Mouse (Mus musculus): ENCODE results near the gene Fahd2a. TPM values are rescaled to one million over a fixed set of nuclear protein-coding genes. Genes with fewer than 3 reads are reported as not detected.

Fahd2a gene
- polyA plus RNA-seq, 1 experiment from 2014 or later: 37.3 TPM

DNA sequence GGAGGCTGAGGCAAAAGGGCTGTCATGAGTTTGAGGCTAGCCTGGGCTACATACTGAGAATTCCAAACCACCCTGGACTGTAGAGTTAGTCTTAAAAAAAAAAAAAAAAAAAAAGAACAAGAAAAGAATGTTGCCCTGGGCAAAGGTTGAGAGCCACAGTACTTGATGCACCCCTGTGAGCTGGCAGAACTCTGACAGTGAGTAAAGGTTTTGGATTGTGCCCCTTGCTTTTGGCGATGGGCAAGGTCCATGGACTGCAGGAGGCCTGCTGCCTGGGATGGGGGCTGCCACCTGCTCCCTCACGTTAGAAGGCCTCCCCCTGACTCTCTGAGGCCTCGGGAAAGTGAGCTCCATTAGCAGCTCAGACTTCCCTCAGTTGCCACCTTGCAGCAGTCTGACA lies 27.7 kb downstream of the Fahd2a start:
- Histone ChIP-seq H3K9ac (ENCODE audit: low read depth, low read length) (no peak overlapping the region), H3K4me2 (ENCODE audit: low read length) (no peak overlapping the region), H3K36me3 (ENCODE audit: control insufficient read depth, insufficient read depth, low read length) (no peaks in the 10 kb centered on the region), H3K4me1 (ENCODE audit: control insufficient read depth, insufficient read depth, low read length) (no peaks in the 10 kb centered on the region), H3K9me3 (replicated peaks; ENCODE audit: control insufficient read depth, low read length, poor library complexity, severe bottlenecking) (no peaks in the 10 kb centered on the region), H3K27ac (ENCODE audit: low read length) (no peak overlapping the region), H3K4me3 (ENCODE audit: low read depth, low read length) (no peak overlapping the region), H3K27me3 (ENCODE audit: control insufficient read depth, insufficient read depth, low read depth, low read length) (no peaks in the 10 kb centered on the region)
- WGBS: 72% methylated on average over 3 of the region's 3 CpGs
- ATAC-seq: no peak

DNA sequence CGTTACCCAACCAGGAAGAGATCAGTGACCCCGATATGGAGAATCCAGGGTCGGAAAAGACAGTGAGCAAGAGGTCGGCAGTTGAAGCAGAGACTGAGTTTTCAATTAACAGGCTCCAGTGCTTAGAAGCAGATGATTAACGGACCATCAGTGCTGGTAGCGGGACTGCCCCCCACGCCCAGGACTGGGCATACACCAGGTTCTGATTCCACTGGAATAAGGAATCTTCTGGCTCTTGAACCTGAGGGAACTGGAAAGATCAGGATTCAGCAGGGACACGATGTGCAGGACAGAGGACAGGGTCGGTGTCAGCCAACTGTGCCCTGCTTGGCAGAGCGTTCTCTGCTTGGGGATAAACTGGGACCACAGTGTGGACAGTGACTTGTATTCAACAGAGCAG lies 28.6 kb downstream of the Fahd2a start:
- 75% methylated on average over 10 of the region's 10 CpGs for WGBS

DNA sequence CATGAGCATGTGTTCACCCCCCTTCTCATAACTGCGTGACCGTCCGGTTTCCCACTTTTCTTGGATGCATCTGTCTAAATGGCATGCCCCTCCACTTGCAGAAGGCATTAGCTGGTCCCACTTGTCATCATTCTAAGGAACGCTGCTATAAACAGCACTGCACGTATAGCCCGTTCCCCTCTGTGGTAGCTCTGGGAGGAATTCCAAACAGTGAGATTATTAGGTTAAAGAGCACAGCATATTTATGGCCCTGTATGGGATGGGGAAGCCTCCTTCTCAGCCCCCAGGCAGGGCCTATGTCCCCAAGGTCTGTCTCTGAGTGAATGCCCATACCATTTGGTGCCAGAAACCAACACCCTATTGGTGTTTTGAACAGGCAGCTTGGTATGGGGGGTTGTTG lies 33.2 kb downstream of the Fahd2a start:
- no peaks in the 10 kb centered on the region for H3K36me3 ChIP-seq (ENCODE audit: control insufficient read depth, insufficient read depth, low read length)
- no peak for ATAC-seq
- no peak overlapping the region for H3K9ac ChIP-seq (ENCODE audit: low read depth, low read length)
- 88% methylated on average over 6 of the region's 6 CpGs for WGBS
- no peaks in the 10 kb centered on the region for H3K9me3 ChIP-seq (replicated peaks; ENCODE audit: control insufficient read depth, low read length, poor library complexity, severe bottlenecking)
- H3K4me2 ChIP-seq (ENCODE audit: low read length): no peak overlapping the region
- no peaks in the 10 kb centered on the region for H3K4me1 ChIP-seq (ENCODE audit: control insufficient read depth, insufficient read depth, low read length)
- H3K4me3 ChIP-seq (ENCODE audit: low read depth, low read length): no peak overlapping the region
- H3K27ac ChIP-seq (ENCODE audit: low read length): no peak overlapping the region
- no peaks in the 10 kb centered on the region for H3K27me3 ChIP-seq (ENCODE audit: control insufficient read depth, insufficient read depth, low read depth, low read length)

More for the DNA sequence above, 28.6 kb downstream of the Fahd2a start:
- Histone ChIP-seq H3K9ac (ENCODE audit: low read depth, low read length) (no peak overlapping the region), H3K36me3 (ENCODE audit: control insufficient read depth, insufficient read depth, low read length) (no peaks in the 10 kb centered on the region), H3K4me3 (ENCODE audit: low read depth, low read length) (no peak overlapping the region), H3K27me3 (ENCODE audit: control insufficient read depth, insufficient read depth, low read depth, low read length) (no peaks in the 10 kb centered on the region), H3K27ac (ENCODE audit: low read length) (no peak overlapping the region), H3K4me1 (ENCODE audit: control insufficient read depth, insufficient read depth, low read length) (no peaks in the 10 kb centered on the region), H3K9me3 (replicated peaks; ENCODE audit: control insufficient read depth, low read length, poor library complexity, severe bottlenecking) (no peaks in the 10 kb centered on the region), H3K4me2 (ENCODE audit: low read length) (no peak overlapping the region)
- ATAC-seq: no peak

DNA sequence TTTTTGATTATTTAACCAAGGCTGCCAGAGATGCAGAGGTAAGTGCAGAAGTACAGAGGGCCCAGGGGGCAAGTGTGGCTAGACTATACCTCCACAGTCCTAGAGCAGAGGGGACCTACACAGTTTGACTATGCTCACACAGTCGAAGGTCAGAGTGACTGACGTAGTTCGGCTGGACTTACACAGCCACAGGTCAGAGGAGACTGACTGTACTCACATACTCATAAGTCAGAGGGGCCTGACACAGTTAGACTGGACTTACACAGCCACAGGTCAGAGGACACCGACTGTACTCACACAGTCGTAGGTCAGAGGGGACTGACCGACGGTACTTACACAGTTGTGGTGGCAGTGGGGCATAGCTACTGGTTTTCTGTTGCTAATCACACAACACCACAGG lies 45.6 kb downstream of the Fahd2a start:
- no peak overlapping the region for H3K9ac ChIP-seq (ENCODE audit: low read depth, low read length)
- no peaks in the 10 kb centered on the region for H3K36me3 ChIP-seq (ENCODE audit: control insufficient read depth, insufficient read depth, low read length)
- 95% methylated on average over 7 of the region's 7 CpGs for WGBS
- H3K4me2 ChIP-seq (ENCODE audit: low read length): no peak overlapping the region
- no peak for ATAC-seq
- H3K27me3 ChIP-seq (ENCODE audit: control insufficient read depth, insufficient read depth, low read depth, low read length): no peaks in the 10 kb centered on the region
- no peaks in the 10 kb centered on the region for H3K9me3 ChIP-seq (replicated peaks; ENCODE audit: control insufficient read depth, low read length, poor library complexity, severe bottlenecking)
- H3K27ac ChIP-seq (ENCODE audit: low read length): no peak overlapping the region
- H3K4me3 ChIP-seq (ENCODE audit: low read depth, low read length): no peak overlapping the region
- H3K4me1 ChIP-seq (ENCODE audit: control insufficient read depth, insufficient read depth, low read length): no peaks in the 10 kb centered on the region

DNA sequence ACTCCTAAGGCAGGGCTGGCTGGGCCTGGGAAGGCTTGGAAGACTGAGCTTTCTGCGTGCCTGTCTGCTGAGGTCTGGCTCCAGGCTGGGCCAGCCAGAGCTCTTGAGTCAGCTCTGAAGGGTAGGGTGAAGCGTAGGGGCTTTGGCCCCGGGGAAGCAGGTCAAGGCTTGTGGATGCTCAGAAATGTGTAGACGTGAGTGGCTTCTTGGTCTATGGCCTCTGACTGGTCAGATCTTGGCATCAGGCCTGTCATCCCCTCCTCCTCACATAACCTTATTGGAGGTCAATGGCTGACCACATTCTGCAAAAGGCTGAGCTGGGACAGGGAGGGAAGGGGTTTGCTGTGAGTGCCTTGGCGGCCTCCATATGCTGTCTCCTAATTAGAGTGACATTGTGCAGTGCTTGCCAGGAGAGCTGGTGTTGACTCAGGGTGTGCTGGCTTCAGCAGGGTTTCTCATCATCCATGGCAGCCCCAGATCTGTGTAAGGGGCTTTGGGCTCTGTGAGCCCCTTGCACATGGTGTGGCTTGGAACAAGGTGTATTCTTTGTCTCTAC lies 49.7 kb downstream of the Fahd2a start:
- H3K27ac ChIP-seq (ENCODE audit: low read length): no peak overlapping the region
- H3K36me3 ChIP-seq (ENCODE audit: control insufficient read depth, insufficient read depth, low read length): no peaks in the 10 kb centered on the region
- no peak overlapping the region for H3K4me2 ChIP-seq (ENCODE audit: low read length)
- no peak overlapping the region for H3K4me3 ChIP-seq (ENCODE audit: low read depth, low read length)
- H3K27me3 ChIP-seq (ENCODE audit: control insufficient read depth, insufficient read depth, low read depth, low read length): no peaks in the 10 kb centered on the region
- H3K9me3 ChIP-seq (replicated peaks; ENCODE audit: control insufficient read depth, low read length, poor library complexity, severe bottlenecking): no peaks in the 10 kb centered on the region
- H3K9ac ChIP-seq (ENCODE audit: low read depth, low read length): no peak overlapping the region
- no peak for ATAC-seq
- no peaks in the 10 kb centered on the region for H3K4me1 ChIP-seq (ENCODE audit: control insufficient read depth, insufficient read depth, low read length)
- 85% methylated on average over 5 of the region's 5 CpGs for WGBS

DNA sequence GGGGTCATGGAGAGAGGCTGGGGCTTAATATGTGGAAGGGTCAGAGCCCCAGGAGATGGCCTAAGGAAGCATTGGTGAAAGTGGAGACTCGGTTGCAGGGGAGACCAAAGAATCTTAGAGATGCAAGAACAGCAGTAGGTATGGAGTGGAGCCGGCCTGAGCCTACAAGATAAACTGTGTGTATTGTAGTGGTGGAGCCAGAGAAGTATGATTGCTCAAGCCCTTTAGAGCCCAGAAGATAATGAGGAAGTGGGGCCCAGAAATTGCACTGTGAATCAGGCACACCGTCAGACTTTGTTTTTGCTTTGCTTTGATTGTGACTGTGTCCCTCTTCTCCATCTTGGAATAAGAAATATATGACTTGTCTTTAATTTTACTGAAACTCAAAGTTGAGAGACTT lies 53.0 kb downstream of the Fahd2a start:
- Histone ChIP-seq H3K9me3 (replicated peaks; ENCODE audit: control insufficient read depth, low read length, poor library complexity, severe bottlenecking) (no peaks in the 10 kb centered on the region), H3K4me1 (ENCODE audit: control insufficient read depth, insufficient read depth, low read length) (no peaks in the 10 kb centered on the region), H3K4me2 (ENCODE audit: low read length) (no peak overlapping the region), H3K9ac (ENCODE audit: low read depth, low read length) (no peak overlapping the region), H3K27me3 (ENCODE audit: control insufficient read depth, insufficient read depth, low read depth, low read length) (no peaks in the 10 kb centered on the region), H3K36me3 (ENCODE audit: control insufficient read depth, insufficient read depth, low read length) (no peaks in the 10 kb centered on the region), H3K27ac (ENCODE audit: low read length) (no peak overlapping the region), H3K4me3 (ENCODE audit: low read depth, low read length) (no peak overlapping the region)
- ATAC-seq: no peak
- 80% methylated on average over 3 of the region's 3 CpGs for WGBS

DNA sequence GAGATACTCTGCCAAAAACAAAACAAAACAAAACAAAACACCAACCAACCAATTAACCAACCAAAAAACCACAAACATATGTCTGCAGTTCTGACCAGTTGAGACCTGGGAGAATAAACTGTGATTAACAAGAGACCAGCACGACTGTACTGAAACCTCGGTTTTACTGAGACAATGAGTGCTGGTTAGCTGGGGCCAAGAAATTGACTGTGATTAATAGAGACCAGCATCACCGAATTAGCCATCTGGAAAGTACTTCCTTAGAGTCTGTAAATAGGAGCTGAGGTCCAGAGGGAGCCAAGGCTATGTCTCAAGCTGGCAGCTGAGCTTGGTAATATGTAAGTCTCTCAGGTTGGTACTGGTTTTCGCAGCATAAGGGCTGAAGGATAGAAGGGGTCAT lies 53.5 kb downstream of the Fahd2a start:
- Histone ChIP-seq H3K4me3 (ENCODE audit: low read depth, low read length) (no peak overlapping the region), H3K27ac (ENCODE audit: low read length) (no peak overlapping the region), H3K4me1 (ENCODE audit: control insufficient read depth, insufficient read depth, low read length) (no peaks in the 10 kb centered on the region), H3K4me2 (ENCODE audit: low read length) (no peak overlapping the region), H3K9ac (ENCODE audit: low read depth, low read length) (no peak overlapping the region), H3K9me3 (replicated peaks; ENCODE audit: control insufficient read depth, low read length, poor library complexity, severe bottlenecking) (no peaks in the 10 kb centered on the region), H3K27me3 (ENCODE audit: control insufficient read depth, insufficient read depth, low read depth, low read length) (no peaks in the 10 kb centered on the region), H3K36me3 (ENCODE audit: control insufficient read depth, insufficient read depth, low read length) (no peaks in the 10 kb centered on the region)
- no peak for ATAC-seq
- WGBS: 73% methylated on average over 4 of the region's 4 CpGs

DNA sequence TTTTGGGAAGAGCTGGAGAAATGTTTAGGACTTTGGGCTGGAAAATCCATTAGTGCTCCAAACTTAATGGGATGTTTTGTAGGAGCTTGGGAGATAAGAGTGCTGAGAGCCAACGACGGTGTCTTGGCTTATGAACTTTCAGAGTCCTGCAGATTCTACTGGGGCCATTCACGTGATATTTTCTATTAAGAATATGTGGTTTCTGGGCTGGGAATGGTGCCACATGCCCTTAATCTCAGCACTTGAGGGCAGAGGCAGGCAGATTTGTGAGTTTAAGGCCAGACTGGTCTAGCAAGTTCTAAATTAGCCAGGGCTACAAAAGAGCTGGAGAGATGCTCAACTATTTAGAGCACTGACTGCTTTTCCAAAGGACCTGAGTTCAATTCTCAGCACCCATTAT lies 54.0 kb downstream of the Fahd2a start:
- Histone ChIP-seq H3K27ac (ENCODE audit: low read length) (no peak overlapping the region), H3K4me2 (ENCODE audit: low read length) (no peak overlapping the region), H3K27me3 (ENCODE audit: control insufficient read depth, insufficient read depth, low read depth, low read length) (no peaks in the 10 kb centered on the region), H3K9ac (ENCODE audit: low read depth, low read length) (no peak overlapping the region), H3K36me3 (ENCODE audit: control insufficient read depth, insufficient read depth, low read length) (no peaks in the 10 kb centered on the region), H3K9me3 (replicated peaks; ENCODE audit: control insufficient read depth, low read length, poor library complexity, severe bottlenecking) (no peaks in the 10 kb centered on the region), H3K4me1 (ENCODE audit: control insufficient read depth, insufficient read depth, low read length) (no peaks in the 10 kb centered on the region), H3K4me3 (ENCODE audit: low read depth, low read length) (no peak overlapping the region)
- no peak for ATAC-seq
- WGBS: 85% methylated on average over 3 of the region's 3 CpGs

DNA sequence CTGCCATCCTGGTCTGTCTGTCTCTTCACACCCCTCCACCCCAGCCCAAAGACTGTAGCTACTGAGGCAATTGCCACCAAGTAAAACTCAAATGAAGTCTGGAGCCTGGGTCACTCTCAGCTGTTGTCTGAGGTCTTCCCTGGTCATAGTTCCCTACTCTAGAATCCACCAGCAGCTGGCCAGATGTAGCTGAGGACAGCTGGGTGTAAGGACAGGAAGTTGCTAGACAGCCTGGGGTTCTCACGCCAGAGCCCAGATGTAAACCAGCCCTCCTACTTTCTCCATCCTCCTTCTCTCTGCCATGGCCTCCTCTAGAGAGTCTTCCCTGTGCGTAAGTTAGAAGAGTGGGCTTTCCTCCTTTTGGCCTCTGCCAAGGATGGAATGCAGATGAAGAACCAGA lies 56.8 kb downstream of the Fahd2a start:
- Histone ChIP-seq H3K27ac (ENCODE audit: low read length) (no peak overlapping the region), H3K4me2 (ENCODE audit: low read length) (no peak overlapping the region), H3K4me1 (ENCODE audit: control insufficient read depth, insufficient read depth, low read length) (no peaks in the 10 kb centered on the region), H3K9me3 (replicated peaks; ENCODE audit: control insufficient read depth, low read length, poor library complexity, severe bottlenecking) (no peaks in the 10 kb centered on the region), H3K36me3 (ENCODE audit: control insufficient read depth, insufficient read depth, low read length) (no peaks in the 10 kb centered on the region), H3K4me3 (ENCODE audit: low read depth, low read length) (no peak overlapping the region), H3K9ac (ENCODE audit: low read depth, low read length) (no peak overlapping the region), H3K27me3 (ENCODE audit: control insufficient read depth, insufficient read depth, low read depth, low read length) (no peaks in the 10 kb centered on the region)
- 88% methylated on average over 2 of the region's 2 CpGs for WGBS
- no peak for ATAC-seq
